Mouse (Mus musculus): ENCODE data around the gene Malrd1. TPM values are rescaled to one million over a fixed set of nuclear protein-coding genes. Genes with fewer than 3 reads are reported as not detected.

Gene Malrd1
- total RNA-seq, 2 experiments from 2014 or later, result 0.07 TPM; not detected in 1

- DNase-seq (ENCODE audit: low spot score in 2 of 2), result no peak
Measured at GRCm38 (mm10) chr2:16029752-16030151, 503.5 kb downstream of the Malrd1 start.

DNA sequence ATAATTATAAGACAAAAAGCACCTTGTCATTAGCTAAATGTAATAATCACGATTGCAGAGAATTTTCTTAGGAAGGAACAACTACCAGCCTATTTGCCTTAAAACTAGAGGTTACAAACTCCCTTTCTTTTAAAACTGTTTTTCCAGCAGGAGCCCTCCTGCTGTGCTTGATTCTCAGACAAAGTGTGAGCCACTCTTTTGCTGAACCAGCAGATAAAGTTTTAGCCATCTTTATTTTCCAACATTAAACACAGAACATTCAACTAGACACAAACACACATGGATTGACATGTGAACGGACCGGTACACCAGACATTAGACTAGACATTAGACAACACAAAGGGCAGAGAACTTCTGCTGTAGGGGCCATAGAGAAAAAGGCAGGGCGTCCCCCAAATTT is 505.3 kb downstream of the Malrd1 start:
- DNase-seq (ENCODE audit: low spot score in 2 of 2), result no peak

- DNase-seq (ENCODE audit: low spot score in 2 of 2), result no peak
Measured at GRCm38 (mm10) chr2:16032804-16033203, 506.5 kb downstream of the Malrd1 start.

GRCm38 (mm10) chr2:16110696-16111095 is 584.4 kb downstream of the Malrd1 start:
- DNase-seq (ENCODE audit: low spot score in 2 of 2), result no peak

DNA sequence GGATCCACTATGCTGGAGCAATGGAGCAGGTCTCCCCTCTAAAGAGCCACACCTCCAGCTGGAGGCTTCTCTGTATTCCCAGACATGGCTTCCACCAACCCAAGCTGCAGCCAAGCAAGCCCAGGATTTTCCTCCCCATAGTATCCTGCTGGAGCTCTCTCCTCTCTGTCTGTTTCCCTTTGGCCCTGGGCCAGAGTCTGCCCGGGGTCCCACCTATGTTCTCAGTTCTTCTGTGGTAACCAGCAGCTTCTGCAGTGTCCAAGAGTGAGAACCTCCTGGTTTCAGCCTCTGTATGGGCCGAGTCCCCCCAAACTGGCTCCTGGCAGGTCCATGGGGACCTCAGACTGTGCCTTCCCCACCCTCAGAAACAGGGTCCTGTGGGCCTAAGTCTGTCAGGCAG is 587.1 kb downstream of the Malrd1 start:
- no peak for DNase-seq (ENCODE audit: low spot score in 2 of 2)

GRCm38 (mm10) chr2:16147999-16148398 is 621.7 kb downstream of the Malrd1 start:
- DNase-seq (ENCODE audit: low spot score in 2 of 2), result no peak

- no peak for DNase-seq (ENCODE audit: low spot score in 2 of 2)
Measured at GRCm38 (mm10) chr2:16152623-16153022, 626.3 kb downstream of the Malrd1 start.

- DNase-seq (ENCODE audit: low spot score in 2 of 2), result no peak
Measured at GRCm38 (mm10) chr2:16163246-16163989, 637.1 kb downstream of the Malrd1 start.

- no peak for DNase-seq (ENCODE audit: low spot score in 2 of 2)
Measured at GRCm38 (mm10) chr2:16168611-16169010, 642.3 kb downstream of the Malrd1 start.

DNA sequence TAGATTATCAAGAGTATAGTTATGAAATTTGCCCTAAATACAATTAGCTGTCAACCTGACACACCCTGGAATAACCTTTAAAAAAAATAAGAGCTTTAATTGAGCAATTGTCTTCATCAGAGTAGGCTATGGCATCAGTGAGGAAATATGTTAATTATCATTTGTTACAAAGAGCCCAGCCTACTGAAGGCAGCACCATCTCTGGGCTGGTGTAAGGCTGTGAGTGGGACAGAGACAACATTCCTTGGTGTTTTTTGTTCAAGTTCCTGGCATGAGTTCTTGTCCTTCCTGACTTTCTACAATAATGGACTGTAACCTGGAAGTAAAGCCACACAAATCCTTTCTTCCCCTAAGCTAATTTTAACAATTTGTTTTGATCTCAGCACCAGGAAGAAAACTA is 645.8 kb downstream of the Malrd1 start:
- DNase-seq (ENCODE audit: low spot score in 2 of 2), result no peak

GRCm38 (mm10) chr2:16173355-16173754 is 647.1 kb downstream of the Malrd1 start:
- DNase-seq (ENCODE audit: low spot score in 2 of 2), result no peak

DNA sequence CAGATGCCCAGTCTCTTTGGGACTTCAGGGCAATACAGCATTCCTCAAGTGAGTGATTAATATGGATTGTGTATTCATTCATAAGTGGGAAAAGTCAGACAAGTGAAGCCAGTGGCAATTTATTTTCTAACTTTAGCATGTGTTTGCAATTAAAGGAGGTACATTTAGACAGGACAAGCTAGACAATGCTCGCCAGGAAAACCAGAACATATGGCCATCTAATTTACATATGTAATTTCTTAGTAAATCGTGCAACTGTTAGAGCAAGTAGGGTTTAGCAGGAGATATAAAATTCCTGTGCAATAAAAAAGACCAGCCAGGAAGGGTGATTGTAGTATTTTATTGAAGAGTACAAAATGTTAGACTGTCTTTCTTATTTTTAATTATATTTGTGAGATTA is 655.9 kb downstream of the Malrd1 start:
- DNase-seq (ENCODE audit: low spot score in 2 of 2), result no peak

DNA sequence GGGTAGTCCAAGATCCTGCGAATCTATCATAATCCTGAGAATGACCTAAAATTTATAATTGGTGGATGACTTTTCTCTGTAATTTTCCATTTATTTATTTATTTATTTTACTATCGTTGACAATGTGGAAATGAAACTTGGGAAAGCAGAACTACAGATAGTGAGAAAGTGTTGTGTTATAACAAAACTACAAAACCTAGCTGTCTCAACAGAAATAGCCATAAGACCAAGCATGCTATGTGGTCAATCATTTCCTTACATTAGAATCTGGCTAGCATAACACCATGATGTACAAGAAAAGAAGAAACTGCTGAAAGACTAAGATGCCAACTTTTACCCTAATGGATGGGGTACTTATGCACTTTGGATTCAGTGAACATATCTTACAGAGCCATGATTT is 656.9 kb downstream of the Malrd1 start:
- no peak for DNase-seq (ENCODE audit: low spot score in 2 of 2)

DNA sequence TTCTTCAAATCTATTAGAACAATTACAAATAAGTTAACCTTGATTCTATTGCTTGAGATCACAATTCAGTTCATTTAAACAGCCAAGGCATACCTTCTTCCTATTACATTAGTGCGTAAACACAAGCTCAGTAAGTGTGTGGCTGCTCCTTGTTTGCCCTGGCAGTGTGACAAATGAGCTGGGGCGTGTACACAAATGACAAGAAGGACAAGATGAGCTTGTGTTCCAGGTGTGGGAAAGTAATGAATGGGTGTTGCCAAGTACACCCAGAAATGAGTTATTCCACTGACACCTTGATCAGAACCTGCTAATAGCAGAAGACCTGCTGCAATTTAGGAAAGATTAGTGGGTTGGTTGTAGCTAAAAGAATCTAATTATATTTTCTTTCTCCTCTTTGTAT is 683.7 kb downstream of the Malrd1 start:
- no peak for DNase-seq (ENCODE audit: low spot score in 2 of 2)

DNA sequence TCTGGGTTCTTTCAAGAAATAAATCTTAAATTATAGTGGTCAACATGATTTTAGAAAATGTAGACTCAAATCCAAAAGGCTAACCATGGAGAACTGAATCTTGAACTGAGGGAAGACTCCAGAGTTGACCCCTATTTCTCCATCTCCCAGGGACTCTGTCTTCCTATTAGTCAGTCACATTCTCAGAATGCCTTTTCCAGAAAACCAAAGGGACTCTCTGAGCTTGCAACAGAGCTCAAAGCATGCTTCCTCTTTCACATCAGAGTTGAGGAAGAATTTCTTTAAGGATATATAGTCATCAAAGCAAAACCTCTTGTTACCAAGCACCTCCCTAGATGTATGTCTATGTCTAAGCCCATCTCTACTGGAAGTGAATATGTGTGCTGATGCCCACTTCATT is 686.5 kb downstream of the Malrd1 start:
- DNase-seq (ENCODE audit: low spot score in 2 of 2), result no peak

- no peak for DNase-seq (ENCODE audit: low spot score in 2 of 2)
Measured at GRCm38 (mm10) chr2:16214111-16214510, 687.8 kb downstream of the Malrd1 start.

- no peak for DNase-seq (ENCODE audit: low spot score in 2 of 2)
Measured at GRCm38 (mm10) chr2:16228187-16228832, 702.0 kb downstream of the Malrd1 start.

- no peak for DNase-seq (ENCODE audit: low spot score in 2 of 2)
Measured at GRCm38 (mm10) chr2:16240861-16241260, 714.6 kb downstream of the Malrd1 start.

DNA sequence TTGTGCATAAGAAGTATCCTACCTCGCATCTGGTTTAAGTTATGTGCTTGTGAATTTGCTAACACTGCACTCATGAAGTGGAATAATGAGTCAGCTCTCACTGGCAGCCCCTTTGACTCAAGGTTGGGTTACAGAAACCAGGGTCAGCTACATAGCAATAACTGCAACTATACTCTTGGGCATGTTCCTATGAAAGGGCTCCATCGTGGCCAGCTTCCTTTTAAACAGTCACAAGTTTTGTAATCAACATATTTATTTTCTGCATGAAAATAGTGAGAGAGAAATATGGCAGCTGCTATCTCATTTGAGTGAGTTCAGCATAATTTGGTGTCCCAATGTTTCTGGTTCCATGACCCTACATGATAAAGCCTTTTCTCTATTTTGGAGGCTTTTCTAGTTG is 716.8 kb downstream of the Malrd1 start:
- no peak for DNase-seq (ENCODE audit: low spot score in 2 of 2)

GRCm38 (mm10) chr2:16248861-16249260 is 722.6 kb downstream of the Malrd1 start:
- no peak for DNase-seq (ENCODE audit: low spot score in 2 of 2)

DNA sequence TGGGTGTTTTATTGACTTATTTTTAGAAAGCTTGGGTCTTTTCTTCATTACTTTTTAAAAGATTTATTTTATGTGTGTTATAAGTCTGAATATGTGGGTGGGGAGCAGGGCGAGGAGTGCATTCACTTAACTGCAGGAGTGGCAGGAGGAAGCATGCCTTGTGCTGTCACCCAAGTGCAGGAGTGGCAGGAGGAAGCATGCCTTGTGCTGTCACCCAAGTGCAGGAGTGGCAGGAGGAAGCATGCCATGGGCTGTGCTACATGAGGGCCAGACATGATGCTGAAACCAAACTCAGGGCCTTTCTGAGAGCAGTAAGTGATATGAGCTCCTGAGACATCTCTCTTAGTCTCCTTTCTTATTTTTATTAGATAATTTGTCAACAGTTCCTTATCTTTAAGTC is 726.0 kb downstream of the Malrd1 start:
- no peak for DNase-seq (ENCODE audit: low spot score in 2 of 2)

Measured in adrenal gland, adult 18-20 months (tissue).